Mouse (Mus musculus) intestine, embryonic 15.5 days (tissue): ENCODE results near the gene Angptl7. TPM values are rescaled to one million over a fixed set of nuclear protein-coding genes. Genes with fewer than 3 reads are reported as not detected.

Experiments used
- ATAC-seq: fragments of 200-750 bp; cut with Nextera tagmentation; 2 replicates; pipeline ENCODE4 v1.8.0; 2017; ENCODE audit warnings: moderate TSS enrichment, moderate library complexity
- H3K27ac ChIP-seq: fragments of 300-500 bp; sonication (generic); 2 replicates; pipeline ENCODE4 v1.5.1; 2015; ENCODE audit warnings: mild to moderate bottlenecking, inconsistent platforms
- H3K27me3 ChIP-seq: fragments of 300-500 bp; sonication (generic); replicated peaks from 2 replicates; pipeline ENCODE4 v1.6.1; 2015; ENCODE audit warnings: inconsistent platforms
- H3K36me3 ChIP-seq: fragments of 300-500 bp; sonication (generic); 2 replicates; pipeline ENCODE4 v1.6.1; 2015; ENCODE audit warnings: inconsistent platforms
- H3K4me1 ChIP-seq: fragments of 300-500 bp; sonication (generic); replicated peaks from 2 replicates; pipeline ENCODE4 v1.6.1; 2015; ENCODE audit warnings: inconsistent platforms
- H3K4me2 ChIP-seq: fragments of 300-500 bp; sonication (generic); replicated peaks from 2 replicates; pipeline ENCODE4 v1.6.1; 2015; ENCODE audit warnings: mild to moderate bottlenecking, inconsistent platforms
- H3K4me3 ChIP-seq: fragments of 300-500 bp; sonication (generic); replicated peaks from 2 replicates; pipeline ENCODE4 v1.5.1; 2015; ENCODE audit warnings: inconsistent platforms
- H3K9ac ChIP-seq: fragments of 300-500 bp; sonication (generic); 2 replicates; pipeline ENCODE4 v1.6.1; 2015; ENCODE audit warnings: inconsistent platforms
- H3K9me3 ChIP-seq: fragments of 300-500 bp; sonication (generic); 2 replicates; pipeline ENCODE4 v1.6.1; 2016; ENCODE audit warnings: inconsistent platforms
- WGBS: fragments of 180-500 bp; shearing (Covaris S2); methylation state at CpG from one replicate; pipeline ENCODE4 v1.1.7; 2015; 5-methylcytosine and 5-hydroxymethylcytosine counted together
- polyA plus RNA-seq: library from polyadenylated mRNA; unstranded; fragments of >200 nt; fragmentation: Nextera tagmentation; extraction: Ambion mirVana; gene quantifications from 2 replicates; pipeline ENCODE4 v1.2.1, GENCODE M21; 2015

Gene Angptl7
- polyA plus RNA-seq, 1 experiment from 2014 or later, result 0.92 TPM

GRCm38 (mm10) chr4:148515313-148515712 is 15.1 kb upstream of the Angptl7 start:
- 91% methylated on average over 2 of the region's 2 CpGs for WGBS
- Histone ChIP-seq H3K27ac (no peak overlapping the region), H3K9ac (no peak overlapping the region), H3K4me3 (no peak overlapping the region), H3K27me3 (no peaks in the 10 kb centered on the region), H3K9me3 (no peaks in the 10 kb centered on the region), H3K36me3 (peaks cover 13% of the 10 kb centered on the region; the same call in 1 of the 2 replicates), H3K4me2 (no peak overlapping the region), H3K4me1 (no peaks in the 10 kb centered on the region)
- no peak for ATAC-seq

DNA sequence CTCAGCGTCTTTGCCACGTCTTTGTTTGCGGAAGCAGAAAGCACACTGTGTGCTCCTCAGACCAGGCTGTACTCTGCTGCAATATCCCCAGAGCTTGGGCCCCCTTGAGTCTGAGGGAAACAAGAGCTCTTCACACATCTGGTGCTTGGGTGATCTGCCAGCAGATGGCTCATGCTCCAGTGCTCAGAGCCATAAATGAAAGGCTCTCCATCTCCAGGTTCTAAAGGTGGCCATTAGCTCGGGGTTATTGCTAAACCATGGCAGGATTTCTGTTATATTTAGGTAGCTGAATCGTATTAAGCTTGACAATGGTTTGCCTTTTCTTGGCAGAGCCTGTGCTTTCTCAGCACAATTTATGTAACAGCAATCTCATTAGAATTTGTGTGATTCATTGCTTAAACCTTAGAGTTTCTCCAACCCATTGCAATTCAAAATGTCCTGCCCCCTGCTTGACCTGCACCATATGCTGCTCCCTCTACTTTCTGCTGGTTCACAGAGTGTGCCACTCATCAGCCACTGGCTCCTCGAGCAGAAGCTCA is 12.8 kb upstream of the Angptl7 start:
- H3K9ac ChIP-seq, result no peak overlapping the region
- H3K4me1 ChIP-seq, result no peaks in the 10 kb centered on the region
- no peak overlapping the region for H3K27ac ChIP-seq
- 64% methylated on average over 6 of the region's 6 CpGs for WGBS
- no peak overlapping the region for H3K4me2 ChIP-seq
- H3K36me3 ChIP-seq, result peaks cover 22% of the 10 kb centered on the region
- ATAC-seq, result no peak
- no peak overlapping the region for H3K4me3 ChIP-seq
- H3K9me3 ChIP-seq, result no peaks in the 10 kb centered on the region
- no peaks in the 10 kb centered on the region for H3K27me3 ChIP-seq

GRCm38 (mm10) chr4:148511334-148511733 is 11.1 kb upstream of the Angptl7 start:
- 97% methylated on average over 4 of the region's 4 CpGs for WGBS

DNA sequence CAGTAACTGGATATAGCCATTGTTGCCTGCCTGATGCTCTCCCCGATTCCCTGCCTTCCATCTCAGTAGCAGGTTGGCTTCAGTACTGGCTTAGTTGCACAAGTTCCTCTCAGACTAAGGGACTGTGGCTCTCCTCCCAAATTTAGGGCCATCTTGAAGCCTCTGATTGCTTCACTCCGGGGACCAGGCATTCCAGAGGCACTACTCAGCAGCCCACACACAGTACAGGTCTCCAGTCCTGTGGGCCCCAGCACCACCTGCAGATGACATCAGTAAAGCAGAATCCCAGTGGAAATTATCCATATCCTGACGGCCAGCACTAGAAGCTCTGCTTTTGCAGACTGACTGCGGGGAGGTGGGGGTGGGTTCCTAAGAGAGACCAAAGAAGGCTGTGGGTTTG is 10.4 kb upstream of the Angptl7 start:
- Histone ChIP-seq H3K9ac (no peak overlapping the region), H3K36me3 (peaks cover 19% of the 10 kb centered on the region), H3K27me3 (no peaks in the 10 kb centered on the region), H3K4me2 (no peak overlapping the region), H3K27ac (no peak overlapping the region), H3K4me3 (no peak overlapping the region), H3K4me1 (no peaks in the 10 kb centered on the region), H3K9me3 (no peaks in the 10 kb centered on the region)
- no peak for ATAC-seq
- 80% methylated on average over 4 of the region's 4 CpGs for WGBS

More at GRCm38 (mm10) chr4:148511334-148511733, 11.1 kb upstream of the Angptl7 start:
- H3K27me3 ChIP-seq, result no peaks in the 10 kb centered on the region
- no peak overlapping the region for H3K4me2 ChIP-seq
- no peaks in the 10 kb centered on the region for H3K9me3 ChIP-seq
- peaks cover 19% of the 10 kb centered on the region for H3K36me3 ChIP-seq
- no peak overlapping the region for H3K4me3 ChIP-seq
- H3K27ac ChIP-seq, result no peak overlapping the region
- H3K4me1 ChIP-seq, result no peaks in the 10 kb centered on the region
- no peak for ATAC-seq
- H3K9ac ChIP-seq, result no peak overlapping the region

- Histone ChIP-seq H3K27me3 (no peaks in the 10 kb centered on the region), H3K9ac (no peak overlapping the region), H3K27ac (no peak overlapping the region), H3K4me1 (no peaks in the 10 kb centered on the region), H3K9me3 (no peaks in the 10 kb centered on the region), H3K36me3 (peaks cover 16% of the 10 kb centered on the region), H3K4me3 (no peak overlapping the region), H3K4me2 (no peak overlapping the region)
- 85% methylated on average over 8 of the region's 8 CpGs for WGBS
- ATAC-seq, result no peak
These were observed 9.3 kb upstream of the Angptl7 start for GRCm38 (mm10) chr4:148509450-148510084.

DNA sequence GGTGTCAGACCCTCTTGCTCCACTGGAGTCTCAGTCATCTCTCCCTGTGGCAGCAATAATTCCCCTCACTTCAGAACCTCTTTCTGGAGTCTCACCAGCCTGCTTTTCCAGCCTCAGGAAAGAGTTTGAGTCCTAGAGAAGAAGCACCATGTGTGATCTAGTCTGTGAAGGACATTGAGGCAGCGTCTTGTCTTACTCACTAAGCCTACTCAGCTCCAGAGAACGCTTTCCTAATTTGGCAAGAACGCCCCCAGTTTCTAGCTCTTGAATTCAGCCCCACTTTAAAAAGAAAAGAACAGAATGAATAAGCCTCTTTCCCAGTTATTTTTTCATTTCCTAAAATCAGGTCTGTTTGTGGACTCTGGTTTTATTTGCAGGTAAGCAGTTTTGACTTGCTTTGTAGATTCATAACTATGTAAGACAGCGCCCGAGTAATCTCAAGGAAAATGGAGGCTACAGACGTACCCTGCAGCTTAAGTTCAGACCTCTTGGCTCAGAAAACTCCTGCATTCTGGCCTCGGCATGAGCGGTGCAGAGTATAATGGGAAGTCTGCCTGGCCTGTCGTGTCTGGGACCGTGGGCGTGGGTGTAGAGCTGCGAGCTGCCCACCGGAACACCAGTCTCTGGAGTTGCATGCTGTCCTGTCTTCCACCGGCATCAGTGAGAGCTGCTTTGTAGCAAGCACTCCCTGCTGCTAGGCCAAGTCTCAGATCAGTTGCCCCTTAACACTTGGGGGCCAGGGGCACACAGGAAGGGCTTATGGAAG is 8.0 kb upstream of the Angptl7 start:
- no peaks in the 10 kb centered on the region for H3K27me3 ChIP-seq
- WGBS, result 95% methylated on average over 14 of the region's 14 CpGs
- no peak overlapping the region for H3K27ac ChIP-seq
- no peaks in the 10 kb centered on the region for H3K4me1 ChIP-seq
- H3K9ac ChIP-seq, result no peak overlapping the region
- ATAC-seq, result no peak
- no peaks in the 10 kb centered on the region for H3K9me3 ChIP-seq
- no peak overlapping the region for H3K4me2 ChIP-seq
- H3K4me3 ChIP-seq, result no peak overlapping the region
- peaks cover 14% of the 10 kb centered on the region for H3K36me3 ChIP-seq

DNA sequence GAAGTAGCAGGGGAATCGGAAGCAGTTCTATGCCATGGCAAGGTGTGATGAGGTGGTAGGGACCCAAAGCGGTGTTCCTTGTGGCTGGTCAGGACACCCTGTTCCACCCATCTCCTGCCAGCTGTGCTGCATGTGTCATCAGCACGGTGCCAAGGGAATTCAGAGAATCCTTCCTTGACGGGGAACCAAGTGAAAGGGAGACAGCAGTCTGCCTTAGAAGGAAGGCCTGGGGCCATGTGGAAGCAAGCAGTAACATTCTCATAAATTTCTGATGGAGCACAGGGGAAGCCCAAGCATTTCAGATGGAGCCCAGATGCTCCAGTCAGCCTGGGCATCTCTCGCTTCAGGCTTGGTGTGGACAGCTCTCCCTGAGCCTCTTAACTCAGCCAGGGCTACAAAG is 7.3 kb upstream of the Angptl7 start:
- H3K36me3 ChIP-seq, result peaks cover 14% of the 10 kb centered on the region
- no peak overlapping the region for H3K4me2 ChIP-seq
- no peaks in the 10 kb centered on the region for H3K27me3 ChIP-seq
- H3K4me1 ChIP-seq, result no peaks in the 10 kb centered on the region
- ATAC-seq, result no peak
- WGBS, result 85% methylated on average over 5 of the region's 5 CpGs
- H3K9ac ChIP-seq, result no peak overlapping the region
- H3K27ac ChIP-seq, result no peak overlapping the region
- no peak overlapping the region for H3K4me3 ChIP-seq
- no peaks in the 10 kb centered on the region for H3K9me3 ChIP-seq

- 42% methylated on average over 8 of the region's 8 CpGs for WGBS
- H3K27me3 ChIP-seq, result no peaks in the 10 kb centered on the region
- no peak overlapping the region for H3K4me3 ChIP-seq
- H3K9ac ChIP-seq, result no peak overlapping the region
- ATAC-seq, result no peak
- H3K27ac ChIP-seq, result no peak overlapping the region
- H3K9me3 ChIP-seq, result no peaks in the 10 kb centered on the region
- H3K36me3 ChIP-seq, result peaks cover 19% of the 10 kb centered on the region
- H3K4me2 ChIP-seq, result no peak overlapping the region
- H3K4me1 ChIP-seq, result no peaks in the 10 kb centered on the region
These were observed 4.3 kb upstream of the Angptl7 start for GRCm38 (mm10) chr4:148504497-148504959.

DNA sequence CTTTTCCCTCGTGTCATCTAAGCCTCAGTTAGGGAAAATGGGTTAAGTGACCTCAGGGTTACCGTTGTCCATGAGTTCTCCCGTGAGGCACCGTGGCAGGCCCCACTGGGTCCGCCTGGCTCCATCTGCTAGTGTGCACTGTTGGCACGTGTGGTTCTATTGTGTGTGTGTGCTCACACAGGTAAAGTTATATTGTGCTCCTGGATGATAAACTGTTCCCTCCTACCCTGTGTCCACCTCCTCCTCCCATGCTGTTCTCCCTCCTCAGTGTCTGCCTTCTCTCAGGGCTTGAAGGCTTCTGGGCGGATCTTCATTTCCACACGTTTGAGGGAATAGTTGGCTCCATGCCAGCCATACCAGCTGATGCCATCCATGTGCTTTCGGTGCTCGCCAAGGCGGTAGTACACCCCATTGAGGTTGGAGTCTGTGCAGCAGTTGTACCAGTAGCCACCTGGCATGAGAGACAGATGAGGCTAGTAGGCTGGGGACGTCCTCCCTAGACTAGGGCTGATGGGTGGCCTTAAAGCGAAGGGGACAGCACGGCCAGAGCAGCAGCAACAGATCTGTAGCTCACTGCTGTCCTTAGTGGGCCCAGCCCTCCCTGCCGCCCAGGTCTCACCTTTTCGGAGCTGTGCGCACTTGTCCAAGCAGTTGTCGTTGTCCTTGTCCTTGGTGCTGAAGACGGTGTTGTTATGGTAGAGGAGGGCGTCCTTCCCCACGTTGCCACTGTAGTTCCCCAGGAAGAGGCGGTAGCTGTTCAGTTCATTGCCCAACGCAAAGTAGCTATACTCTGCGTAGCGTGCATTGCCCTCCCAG is 4.2 kb downstream of the Angptl7 start:
- Histone ChIP-seq H3K4me3 (no peak overlapping the region), H3K9me3 (no peaks in the 10 kb centered on the region), H3K4me2 (no peak overlapping the region), H3K27me3 (no peaks in the 10 kb centered on the region), H3K27ac (no peak overlapping the region), H3K9ac (no peak overlapping the region), H3K36me3 (peaks cover 28% of the 10 kb centered on the region), H3K4me1 (no peaks in the 10 kb centered on the region)
- no peak for ATAC-seq
- WGBS, result 82% methylated on average over 25 of the region's 25 CpGs

DNA sequence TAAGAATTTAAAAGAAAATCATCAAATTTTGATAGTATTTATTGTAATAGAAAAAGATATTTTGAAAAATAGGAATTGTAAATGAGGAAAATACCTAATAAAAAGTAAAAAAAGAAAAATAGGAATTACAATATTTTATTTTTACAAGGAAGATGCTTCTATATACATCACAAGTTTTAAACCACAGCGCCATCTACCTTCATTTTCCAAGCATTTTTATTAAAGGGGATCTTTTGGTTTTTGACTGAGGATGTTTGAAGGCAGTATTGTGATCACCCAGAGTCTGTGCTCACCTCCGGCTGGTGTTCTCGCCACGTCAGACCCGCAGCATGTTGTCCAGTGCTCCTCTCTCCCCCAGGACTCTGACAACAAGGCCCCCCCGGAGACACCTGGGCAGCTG is 5.1 kb downstream of the Angptl7 start:
- Histone ChIP-seq H3K9ac (no peak overlapping the region), H3K4me1 (no peaks in the 10 kb centered on the region), H3K4me3 (no peak overlapping the region), H3K27me3 (no peaks in the 10 kb centered on the region), H3K9me3 (no peaks in the 10 kb centered on the region), H3K36me3 (peaks cover 29% of the 10 kb centered on the region), H3K27ac (no peak overlapping the region), H3K4me2 (no peak overlapping the region)
- no peak for ATAC-seq
- 94% methylated on average over 6 of the region's 6 CpGs for WGBS

DNA sequence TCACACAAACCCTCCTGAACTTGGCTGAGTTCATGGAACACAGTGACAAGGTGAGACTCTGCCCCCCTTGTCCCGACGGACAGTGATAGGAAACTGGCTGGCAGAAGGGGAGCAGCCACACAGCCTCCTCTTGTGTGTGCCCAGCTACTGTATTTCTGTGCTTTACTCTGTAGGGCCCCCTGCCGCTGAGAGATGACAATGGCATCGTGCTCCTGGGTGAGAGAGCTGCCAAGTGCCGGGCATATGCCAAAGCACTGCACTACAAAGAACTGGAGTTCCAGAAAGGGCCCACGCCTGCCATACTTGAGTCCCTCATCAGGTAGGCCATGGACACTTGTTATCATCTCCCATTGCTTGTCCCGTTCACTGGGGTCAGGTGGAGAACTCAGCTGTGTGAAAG is 8.8 kb downstream of the Angptl7 start:
- no peak overlapping the region for H3K9ac ChIP-seq
- H3K27ac ChIP-seq, result no peak overlapping the region
- no peak for ATAC-seq
- no peaks in the 10 kb centered on the region for H3K27me3 ChIP-seq
- H3K36me3 ChIP-seq, result peaks cover 29% of the 10 kb centered on the region
- no peak overlapping the region for H3K4me2 ChIP-seq
- no peaks in the 10 kb centered on the region for H3K9me3 ChIP-seq
- H3K4me3 ChIP-seq, result no peak overlapping the region
- H3K4me1 ChIP-seq, result no peaks in the 10 kb centered on the region
- 87% methylated on average over 7 of the region's 7 CpGs for WGBS

GRCm38 (mm10) chr4:148490502-148490901 is 9.8 kb downstream of the Angptl7 start:
- ATAC-seq, result no peak
- Histone ChIP-seq H3K4me1 (no peaks in the 10 kb centered on the region), H3K4me2 (no peak overlapping the region), H3K27ac (no peak overlapping the region), H3K4me3 (no peak overlapping the region), H3K9ac (no peak overlapping the region), H3K36me3 (peaks cover 32% of the 10 kb centered on the region), H3K27me3 (no peaks in the 10 kb centered on the region), H3K9me3 (no peaks in the 10 kb centered on the region)
- WGBS, result 52% methylated on average over 6 of the region's 6 CpGs
